Mouse (Mus musculus) ES-Bruce4 (cell line): ENCODE data around the gene Arap2.

Experiments used
- CTCF ChIP-seq: IDR thresholded peaks from one replicate; pipeline ENCODE4 v1.8.1; 2011; ENCODE audit warnings: low read depth, low read length
- EP300 ChIP-seq: IDR thresholded peaks from 2 replicates; pipeline ENCODE4 v1.6.1; 2011; ENCODE audit warnings: low read depth, low read length; ENCODE audit not compliant: insufficient read depth
- POLR2A ChIP-seq: IDR thresholded peaks from one replicate; pipeline ENCODE4 v1.8.1; 2011; ENCODE audit warnings: low read length; ENCODE audit not compliant: insufficient read depth

DNA sequence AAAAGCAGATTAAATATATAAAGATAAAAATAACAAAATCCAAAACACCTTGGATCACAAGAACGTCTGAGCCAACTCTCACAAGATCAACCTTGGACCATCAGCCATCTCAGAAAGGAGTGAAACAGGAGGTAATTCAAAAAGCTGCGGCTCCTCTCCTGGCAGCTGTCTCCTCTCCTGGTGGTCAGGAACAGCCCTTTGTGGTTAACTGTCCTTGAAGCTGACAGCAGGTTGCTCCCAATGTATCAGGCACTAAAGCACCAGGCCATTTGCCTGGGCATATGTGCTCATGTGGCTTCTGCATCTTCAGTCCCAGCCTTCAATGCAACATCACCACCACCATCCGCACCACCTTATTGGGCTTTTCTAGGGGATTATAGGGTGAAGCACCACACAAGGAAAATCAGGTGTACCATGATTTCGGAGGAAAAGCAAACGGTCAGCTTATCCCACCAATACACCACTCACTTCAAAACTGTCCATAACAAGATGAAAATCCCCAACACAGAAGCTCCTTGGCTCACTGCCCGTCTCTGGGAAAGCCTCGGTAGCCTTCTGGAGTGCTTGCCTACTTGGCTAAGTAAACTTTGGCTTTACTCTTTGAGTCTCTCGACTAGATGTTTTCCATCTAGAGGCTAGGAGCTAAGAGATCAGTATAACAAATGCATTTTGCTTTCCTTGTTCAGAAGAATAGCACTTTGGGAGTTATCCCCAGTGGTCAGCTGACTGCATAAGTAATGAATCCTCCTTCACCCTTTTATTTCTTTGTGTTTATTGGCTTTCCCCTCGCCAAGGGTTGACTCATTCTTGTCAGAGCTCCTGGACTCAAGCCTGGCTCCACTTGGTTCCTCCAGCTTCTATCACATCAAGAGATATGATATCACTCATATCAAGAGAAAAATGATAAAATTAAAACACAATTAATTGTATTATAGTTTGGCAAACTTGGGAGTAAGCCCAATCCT, 26.2 kb downstream of the Arap2 start:
- TF ChIP-seq CTCF (no peak), POLR2A (no peak), EP300 (no peak)
